Mouse (Mus musculus): ENCODE measurements around the gene Cldn22. TPM values are rescaled to one million over a fixed set of nuclear protein-coding genes. Genes with fewer than 3 reads are reported as not detected.
A peak's percentile ranks its signal among the peaks of the same experiment; 100 is the strongest.

Gene Cldn22
- total RNA-seq, 2 experiments from 2014 or later, result 0.49 TPM; not detected in 1

DNA sequence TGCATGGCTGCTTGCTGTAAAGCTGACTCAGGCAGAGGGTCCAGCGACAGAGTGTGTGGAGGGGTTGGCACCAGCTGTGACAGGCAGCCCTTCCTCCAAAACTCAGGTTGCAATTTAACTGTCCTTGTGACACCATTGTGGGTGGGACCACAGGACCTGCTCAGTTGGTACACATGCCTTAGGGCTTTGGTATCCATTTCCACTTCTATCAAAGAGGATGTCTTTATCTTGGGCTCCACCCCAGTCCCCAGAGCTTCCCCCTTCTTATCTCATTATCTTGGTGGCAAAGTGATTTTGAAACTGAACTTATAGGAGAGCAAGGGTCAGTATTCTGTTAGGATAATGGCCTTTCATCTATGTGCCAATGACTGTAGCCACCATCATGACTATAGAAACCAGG, 9.7 kb downstream of the Cldn22 start:
- DNase-seq, result no peak

DNA sequence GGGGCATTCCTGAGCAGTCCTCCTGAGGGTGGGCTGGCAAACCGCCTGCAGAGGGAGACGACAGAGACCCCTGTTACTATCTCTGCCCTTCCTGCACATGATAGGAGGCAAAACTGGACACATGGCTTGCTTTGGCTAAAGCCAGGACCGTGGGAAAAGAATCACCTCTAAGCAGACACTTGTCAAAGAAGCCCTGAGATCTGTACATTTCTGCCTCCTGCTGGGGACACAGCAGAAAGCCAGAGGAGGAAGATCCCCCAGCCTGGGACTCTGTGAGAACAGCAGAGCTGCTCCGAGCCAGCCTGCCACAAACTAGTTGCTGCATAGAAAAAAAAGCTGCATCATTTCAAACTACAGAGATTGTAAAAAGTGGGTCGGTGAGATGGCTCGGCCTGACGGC, 18.8 kb downstream of the Cldn22 start:
- no peak for DNase-seq

DNA sequence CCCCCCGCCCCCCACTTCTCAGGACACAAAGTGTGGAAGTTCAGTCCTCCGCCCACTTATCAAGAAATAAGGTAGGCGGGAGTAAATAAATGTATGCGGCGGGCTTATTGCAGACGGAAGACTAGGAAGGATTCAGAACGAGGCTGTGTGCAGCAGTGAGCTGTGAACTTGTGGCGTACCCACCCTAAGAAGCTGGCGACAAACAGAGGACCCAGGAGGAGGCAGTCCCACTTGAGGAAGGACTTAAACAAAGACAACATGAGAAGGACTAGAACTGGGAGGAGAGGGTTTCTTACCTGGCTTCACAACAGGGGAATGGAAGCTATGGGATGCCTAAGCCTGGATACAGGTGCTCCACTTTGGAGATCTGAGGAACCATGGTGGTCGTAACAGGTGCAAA, 19.4 kb downstream of the Cldn22 start:
- DNase-seq, result no peak

DNA sequence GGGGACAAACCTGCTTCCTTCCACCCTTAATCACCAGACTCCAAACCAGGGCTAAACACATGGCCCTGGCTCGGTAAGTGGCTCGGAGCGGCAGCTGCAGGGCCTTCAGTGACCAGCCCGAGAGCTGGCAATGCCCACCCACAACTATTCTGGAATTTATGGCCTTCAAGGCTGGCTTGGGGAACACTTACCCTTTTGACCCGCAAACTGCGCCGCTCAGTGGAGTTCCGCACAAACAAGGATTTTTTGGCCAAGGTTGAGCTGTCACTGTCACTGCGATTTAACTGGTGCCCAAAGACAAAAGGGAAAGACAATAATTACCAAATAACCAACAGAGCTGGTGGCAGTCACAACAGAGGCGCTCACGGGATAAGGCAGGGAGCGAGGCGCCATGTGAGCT, 21.7 kb downstream of the Cldn22 start:
- DNase-seq, result no peak

DNA sequence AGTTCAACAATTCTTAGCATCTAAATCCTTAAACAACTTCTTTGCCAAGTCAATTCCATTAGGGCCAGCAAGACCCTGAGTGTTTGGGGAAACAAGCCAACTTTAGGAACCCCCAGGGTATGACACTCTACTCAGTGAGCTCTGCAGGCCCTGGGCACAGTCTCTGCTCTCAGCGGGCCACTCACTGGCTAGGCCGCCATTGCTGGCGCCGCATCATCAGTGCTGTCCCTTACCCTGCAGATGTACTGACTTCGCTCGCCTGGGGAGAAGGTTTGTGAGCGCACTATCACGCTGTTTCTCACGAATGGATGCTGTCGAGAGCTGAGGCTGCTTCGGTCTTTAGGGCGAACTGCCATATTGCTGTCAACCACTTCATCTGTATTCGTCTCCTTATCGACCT, 22.9 kb downstream of the Cldn22 start:
- DNase-seq, result no peak

DNA sequence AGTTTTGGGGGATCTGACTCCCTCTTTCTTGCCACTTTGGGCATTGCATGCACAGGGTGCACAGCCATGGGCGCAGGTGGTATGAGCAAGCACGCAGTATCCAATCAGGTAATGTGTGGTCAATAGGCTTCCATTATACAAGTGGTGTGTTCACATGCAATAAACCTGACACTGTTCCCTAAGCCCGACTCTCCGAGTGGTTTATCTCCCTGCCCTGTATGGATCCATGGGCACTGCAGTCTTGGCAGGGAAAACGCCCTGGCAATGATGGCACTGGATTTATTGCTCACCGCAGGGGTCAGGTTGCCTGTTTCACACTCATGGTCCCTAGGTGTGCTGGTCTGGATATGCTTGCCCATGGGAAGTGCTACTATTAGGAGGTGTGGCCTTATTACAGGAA, 23.6 kb downstream of the Cldn22 start:
- DNase-seq, result no peak

DNA sequence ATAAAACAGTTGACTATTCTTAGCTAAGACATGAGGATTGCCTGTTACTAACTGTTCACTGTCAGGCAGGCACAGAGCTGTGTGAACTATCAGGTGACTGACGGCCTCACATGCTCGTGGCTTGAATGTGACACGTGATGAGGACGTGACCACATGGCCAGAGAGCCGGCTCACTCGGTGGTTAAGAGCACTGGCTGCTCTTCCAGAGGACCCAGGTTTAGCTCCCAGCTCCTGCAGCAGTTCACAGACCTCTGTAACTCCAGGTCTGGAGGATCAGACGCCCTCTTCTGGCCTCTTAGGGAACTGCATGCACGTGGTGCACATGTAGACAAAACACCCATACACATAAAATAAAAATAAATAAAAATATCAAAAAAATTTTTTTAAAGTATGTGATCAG, 25.6 kb downstream of the Cldn22 start:
- DNase-seq, result no peak

DNA sequence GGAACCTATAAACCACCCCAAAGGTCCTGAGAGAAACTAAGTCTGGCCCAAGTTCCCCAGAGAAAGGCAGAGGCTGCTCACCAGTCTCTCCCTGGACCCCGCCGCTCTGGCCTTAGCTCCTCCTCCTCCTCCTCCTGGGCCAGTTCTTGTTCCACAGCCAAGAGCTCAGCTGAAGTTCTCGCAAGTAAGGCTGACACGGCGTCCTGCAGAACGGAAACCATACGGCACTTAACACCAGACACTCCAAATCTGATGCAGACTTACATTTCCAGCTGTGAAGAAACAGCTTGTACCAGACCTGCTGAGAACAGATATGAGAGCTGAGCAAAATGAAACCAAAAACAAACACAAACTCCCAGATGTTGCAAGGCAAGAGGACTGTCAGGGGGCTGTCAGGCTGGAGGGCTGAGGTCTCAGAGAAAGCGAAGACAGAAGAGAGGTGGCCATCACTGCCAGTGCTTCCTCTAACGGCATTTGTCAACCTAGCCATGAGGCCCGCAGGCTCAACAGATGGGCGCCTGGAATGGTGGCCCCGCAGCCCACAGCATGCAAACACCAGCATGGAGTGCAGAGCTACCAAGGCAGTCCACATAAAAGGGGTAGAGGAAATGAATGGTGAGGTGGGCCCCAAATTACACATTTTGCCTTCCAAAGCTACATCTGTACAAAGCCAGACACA, 27.7 kb downstream of the Cldn22 start:
- peak; percentile 80 to 88 for DNase-seq

DNA sequence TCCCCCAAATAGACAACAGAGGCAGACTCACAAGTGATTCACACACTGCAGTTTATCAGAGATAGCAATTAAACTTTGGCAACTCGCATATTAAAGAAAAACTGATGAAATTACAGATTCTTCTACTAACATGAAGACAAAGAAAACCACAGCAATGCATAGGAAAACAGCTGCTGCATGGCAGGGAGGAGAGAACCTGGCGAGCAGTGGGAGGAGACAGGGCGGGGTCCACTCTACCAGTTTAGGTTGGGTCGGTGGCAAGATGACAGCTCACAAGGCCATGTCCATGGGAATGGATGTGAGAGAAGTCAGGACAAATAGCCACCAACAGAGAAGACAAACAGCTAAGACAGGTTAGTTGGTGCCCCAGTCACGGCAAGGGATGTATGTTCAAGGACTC, 28.5 kb downstream of the Cldn22 start:
- DNase-seq, result no peak

DNA sequence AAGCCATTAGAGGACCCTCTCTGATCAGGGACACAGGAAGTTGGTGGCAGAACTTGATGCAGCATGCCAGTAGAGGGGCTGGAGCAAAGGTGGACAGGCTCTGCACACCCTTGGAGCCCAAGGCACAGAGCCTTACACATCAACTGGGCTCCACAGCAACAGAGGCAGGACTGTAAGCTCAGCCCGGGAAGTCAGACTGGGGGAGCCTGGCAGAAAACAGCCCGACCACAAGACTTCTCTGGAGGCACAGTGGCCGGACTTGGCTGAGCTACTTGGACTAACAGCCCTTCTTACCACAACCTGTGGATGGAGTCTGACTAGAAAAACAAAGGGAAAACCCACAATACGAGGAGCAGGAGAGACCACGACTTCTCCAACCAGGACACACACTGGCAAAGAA, 29.1 kb downstream of the Cldn22 start:
- peak in 1 of 2 experiments; percentile 29 for DNase-seq

DNA sequence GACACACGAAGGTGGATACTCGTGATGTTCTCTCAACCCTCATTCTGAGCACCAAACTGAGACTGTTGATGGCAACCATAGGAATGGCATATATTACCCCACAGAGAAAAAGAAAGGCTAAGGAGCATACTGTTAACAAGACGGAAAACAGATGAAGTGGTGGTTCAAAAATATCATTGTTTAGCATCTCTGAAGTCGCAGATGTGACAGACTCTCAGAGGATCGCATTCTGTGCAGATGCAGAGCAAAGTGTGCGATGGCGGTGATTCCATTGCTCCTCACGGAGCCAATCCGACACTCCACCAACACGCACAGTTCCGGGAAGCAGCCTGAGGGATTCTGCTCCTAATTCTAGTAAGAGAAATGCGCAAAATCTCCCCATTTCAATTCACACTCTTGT, 35.0 kb downstream of the Cldn22 start:
- no peak for DNase-seq

DNA sequence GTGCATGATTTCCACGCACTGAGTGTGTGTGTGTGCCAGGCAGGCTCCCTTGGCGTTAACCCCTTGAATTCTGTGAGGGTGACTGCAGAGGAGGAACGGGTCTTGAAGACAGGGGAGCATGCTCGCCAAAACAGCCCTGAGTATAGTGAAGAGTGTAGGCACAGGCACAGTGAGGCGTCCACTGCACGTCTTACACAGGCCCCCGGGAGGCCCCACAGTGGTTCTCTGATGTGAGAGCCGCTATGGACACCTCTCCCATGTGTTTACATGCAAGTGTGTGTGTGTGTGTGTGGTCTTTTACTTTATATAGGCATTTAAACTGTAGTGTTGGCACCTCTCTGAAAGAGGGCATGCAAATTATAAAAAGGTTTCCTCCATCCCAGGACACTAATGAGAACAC, 42.3 kb downstream of the Cldn22 start:
- no peak for DNase-seq

DNA sequence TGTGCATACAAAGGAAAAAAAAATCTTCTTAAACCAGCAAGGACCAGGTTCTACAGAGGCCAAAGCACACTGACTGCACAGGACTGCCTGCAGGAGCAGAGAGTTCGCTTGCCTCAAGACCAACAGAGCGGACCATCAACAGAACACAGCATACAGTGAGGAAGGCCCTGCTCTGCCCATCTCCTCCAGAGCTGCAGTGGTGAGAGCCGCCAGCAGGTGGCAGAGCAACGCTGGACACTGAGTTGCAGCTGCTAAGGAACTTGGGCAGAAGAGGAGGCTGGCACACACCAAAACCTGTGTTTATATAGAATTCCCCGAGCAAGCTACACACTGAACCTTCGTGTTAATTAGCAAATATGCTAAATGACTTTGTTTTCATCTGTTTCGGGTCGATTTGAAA, 42.8 kb downstream of the Cldn22 start:
- DNase-seq, result peak; percentile 79 to 93

DNA sequence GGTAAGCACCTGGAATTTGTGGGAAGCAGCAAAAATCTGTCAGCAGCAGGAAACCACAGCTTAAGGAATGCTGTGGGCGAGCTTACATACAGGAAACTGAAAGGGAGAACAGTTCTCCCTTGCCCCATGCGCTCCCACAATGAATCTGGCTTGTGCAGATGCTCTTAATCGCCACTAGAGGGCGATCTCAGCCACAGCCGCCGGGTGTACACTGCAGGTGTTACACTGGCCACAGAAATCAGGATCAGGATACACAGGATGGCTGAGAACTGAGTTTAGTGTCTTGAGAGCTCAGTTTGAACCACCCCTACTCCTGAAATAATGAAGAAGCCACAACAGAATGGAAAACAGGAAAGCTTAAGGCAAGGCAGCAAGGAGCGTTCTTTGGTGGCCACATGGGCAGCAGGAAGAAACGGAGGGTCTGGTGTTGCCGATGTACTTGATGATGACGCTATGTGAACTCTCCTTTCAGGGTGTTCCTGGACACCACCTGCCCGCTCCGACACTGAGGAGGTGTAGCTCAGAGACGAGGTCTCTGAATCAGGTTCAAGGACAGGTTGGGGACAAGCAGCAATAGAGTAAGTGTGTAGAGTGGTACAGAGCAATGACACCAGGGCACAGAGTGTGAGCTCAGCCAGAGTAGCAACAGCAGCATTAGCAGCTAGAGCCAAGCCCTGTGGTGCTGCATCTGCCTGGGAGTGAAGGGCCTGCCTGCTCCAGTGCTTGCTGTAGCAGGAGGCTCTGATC, 48.3 kb downstream of the Cldn22 start:
- DNase-seq, result peak; percentile 40 to 66

DNA sequence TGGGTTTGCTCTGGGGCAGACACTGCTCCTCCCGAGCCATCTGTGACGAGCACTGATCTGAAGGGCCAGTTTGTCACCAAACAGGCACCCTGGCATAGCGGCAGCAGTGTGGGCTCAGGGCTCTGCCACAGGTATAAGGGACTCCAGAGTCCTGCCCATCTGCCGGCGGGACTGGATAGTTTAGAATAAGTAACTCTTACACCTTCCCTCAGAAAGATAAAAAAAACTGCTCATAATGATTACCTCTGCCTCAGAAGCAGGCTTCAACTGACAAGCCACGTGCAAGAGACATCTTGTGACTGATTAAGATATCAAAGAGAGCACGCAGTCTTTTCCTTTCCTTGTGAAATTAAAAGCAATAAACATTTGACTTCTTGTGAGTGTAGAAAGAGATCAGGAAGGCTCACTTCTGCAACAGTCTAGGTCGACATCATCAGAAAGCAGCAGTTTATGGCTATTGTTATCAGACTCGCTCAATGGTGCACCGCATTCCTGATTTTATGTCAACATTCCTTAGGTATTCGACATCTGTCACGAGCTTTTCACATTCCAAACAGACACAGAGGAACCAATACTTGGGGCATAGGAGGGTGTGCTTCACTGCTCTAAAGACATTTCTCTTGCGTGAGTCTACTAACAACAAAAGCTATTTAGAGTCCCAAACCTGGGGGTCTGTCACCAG, 50.4 kb downstream of the Cldn22 start:
- DNase-seq, result no peak

Other genes with a start within 250 kb of the Cldn22 start
- 1 to 10 TPM; 3.8 to 4.1 TPM for gene Ing2, start 148.9 kb upstream of the Cldn22 start, total RNA-seq (2021)
- gene Cdkn2aip, start 110.5 kb upstream of the Cldn22 start, total RNA-seq (2021), result 1 to 10 TPM; 9.0 to 9.1 TPM
- gene Cldn24, start 2.3 kb upstream of the Cldn22 start, total RNA-seq (2021), result not detected
- gene Wwc2, start 166.4 kb downstream of the Cldn22 start, total RNA-seq (2021), result 10 to 100 TPM; 24.6 to 24.7 TPM

Data from heart, adult 18-20 months (tissue).